Mouse (Mus musculus) stomach, postnatal 0 days (tissue): ENCODE data around the gene Tescl.

Source experiments
- CTCF ChIP-seq: IDR thresholded peaks from 2 replicates; pipeline ENCODE4 v1.5.1; 2016; ENCODE audit warnings: antibody characterized with exemption, low read depth, mild to moderate bottlenecking, moderate library complexity
- EP300 ChIP-seq: optimal IDR thresholded peaks from 2 replicates; pipeline ENCODE3; 2016; ENCODE audit warnings: antibody characterized with exemption

GRCm38 (mm10) chr7:24366716-24367632 lies 33.2 kb upstream of the Tescl start:
- no peak for TF ChIP-seq EP300
- TF ChIP-seq CTCF = no peak
